Mouse (Mus musculus) hindbrain, embryonic 16.5 days (tissue): ENCODE measurements at regions not wholly inside any gene's neighbourhood (a gene's known extent, or its start where the extent isn't known, plus 50 kb on each side); places are given as distances from the start of the nearest gene placed in this dataset.

Experiments
- ATAC-seq: fragments of 200-750 bp; cut with Nextera tagmentation; 2 replicates; pipeline ENCODE4 v1.8.0; 2017; ENCODE audit warnings: moderate TSS enrichment, moderate library complexity
- H3K27ac ChIP-seq: fragments of 300-500 bp; sonication (generic); 2 replicates; pipeline ENCODE4 v1.5.1; 2014; ENCODE audit warnings: low read depth, mild to moderate bottlenecking, control low read depth, low read length, moderate library complexity
- H3K27me3 ChIP-seq: fragments of 300-500 bp; sonication (generic); replicated peaks from 2 replicates; pipeline ENCODE4 v1.6.1; 2014; ENCODE audit warnings: low read length; ENCODE audit not compliant: control insufficient read depth, insufficient read depth
- H3K36me3 ChIP-seq: fragments of 300-500 bp; sonication (generic); 2 replicates; pipeline ENCODE4 v1.6.1; 2014; ENCODE audit warnings: mild to moderate bottlenecking, low read length, moderate library complexity, mixed read lengths; ENCODE audit not compliant: control insufficient read depth, insufficient read depth
- H3K4me1 ChIP-seq: fragments of 300-500 bp; sonication (generic); 2 replicates; pipeline ENCODE4 v1.6.1; 2014; ENCODE audit warnings: low read depth, low read length; ENCODE audit not compliant: control insufficient read depth, insufficient read depth
- H3K4me2 ChIP-seq: fragments of 300-500 bp; sonication (generic); 2 replicates; pipeline ENCODE4 v1.6.1; 2014; ENCODE audit warnings: mild to moderate bottlenecking, low read length, control low read depth, moderate library complexity
- H3K4me3 ChIP-seq: fragments of 300-500 bp; sonication (generic); 2 replicates; pipeline ENCODE4 v1.5.1; 2014; ENCODE audit warnings: mild to moderate bottlenecking, low read length, control low read depth, moderate library complexity
- H3K9ac ChIP-seq: fragments of 300-500 bp; sonication (generic); 2 replicates; pipeline ENCODE4 v1.6.1; 2014; ENCODE audit warnings: low read depth, mild to moderate bottlenecking, control low read depth, low read length, moderate library complexity
- H3K9me3 ChIP-seq: fragments of 300-500 bp; sonication (generic); 2 replicates; pipeline ENCODE4 v1.6.1; 2014; ENCODE audit warnings: mild to moderate bottlenecking, low read length, moderate library complexity; ENCODE audit not compliant: control insufficient read depth
- WGBS: fragments of 180-500 bp; shearing (Covaris S2); extraction: QIAGEN DNeasy Blood & Tissue Kit; methylation state at CpG from one replicate; pipeline ENCODE4 v1.1.7; 2014; 5-methylcytosine and 5-hydroxymethylcytosine counted together

GRCm38 (mm10) chr13:70193270-70193669 lies 391.1 kb downstream of the Med10 start:
- no peak for ATAC-seq
- no peaks in the 10 kb centered on the region for H3K27me3 ChIP-seq
- H3K27ac ChIP-seq: no peak overlapping the region
- H3K9ac ChIP-seq: no peak overlapping the region
- H3K9me3 ChIP-seq: no peaks in the 10 kb centered on the region
- no peaks in the 10 kb centered on the region for H3K36me3 ChIP-seq
- 83% methylated on average over 9 of the region's 9 CpGs for WGBS
- H3K4me1 ChIP-seq: no peaks in the 10 kb centered on the region; the same call in 1 of the 2 replicates
- no peak overlapping the region for H3K4me2 ChIP-seq
- H3K4me3 ChIP-seq: no peak overlapping the region

GRCm38 (mm10) chr13:70195854-70196253 lies 393.7 kb downstream of the Med10 start:
- H3K27ac ChIP-seq: no peak overlapping the region
- H3K27me3 ChIP-seq: no peaks in the 10 kb centered on the region
- no peaks in the 10 kb centered on the region for H3K9me3 ChIP-seq
- no peaks in the 10 kb centered on the region for H3K36me3 ChIP-seq
- ATAC-seq: no peak
- no peak overlapping the region for H3K4me3 ChIP-seq
- 82% methylated on average over 4 of the region's 4 CpGs for WGBS
- H3K4me2 ChIP-seq: no peak overlapping the region
- no peaks in the 10 kb centered on the region; the same call in 1 of the 2 replicates for H3K4me1 ChIP-seq
- H3K9ac ChIP-seq: no peak overlapping the region

- no peaks in the 10 kb centered on the region for H3K27me3 ChIP-seq
- WGBS: 78% methylated on average over 4 of the region's 4 CpGs
- no peak overlapping the region for H3K9ac ChIP-seq
- no peak overlapping the region for H3K27ac ChIP-seq
- H3K4me3 ChIP-seq: no peak overlapping the region
- H3K4me2 ChIP-seq: no peak overlapping the region
- H3K9me3 ChIP-seq: no peaks in the 10 kb centered on the region
- no peaks in the 10 kb centered on the region for H3K36me3 ChIP-seq
- no peaks in the 10 kb centered on the region for H3K4me1 ChIP-seq
- no peak for ATAC-seq
These were observed 396.4 kb downstream of the Med10 start for GRCm38 (mm10) chr13:70198638-70199037.

GRCm38 (mm10) chr13:70199087-70199486 lies 396.9 kb downstream of the Med10 start:
- peak; percentile 74 for ATAC-seq
- WGBS: 44% methylated on average over 1 of the region's 1 CpGs
- no peak overlapping the region for H3K9ac ChIP-seq
- no peak overlapping the region for H3K4me2 ChIP-seq
- H3K4me1 ChIP-seq: no peaks in the 10 kb centered on the region
- H3K27ac ChIP-seq: no peak overlapping the region
- no peak overlapping the region for H3K4me3 ChIP-seq
- no peaks in the 10 kb centered on the region for H3K36me3 ChIP-seq
- H3K9me3 ChIP-seq: no peaks in the 10 kb centered on the region
- no peaks in the 10 kb centered on the region for H3K27me3 ChIP-seq

- H3K9ac ChIP-seq: no peak overlapping the region
- no peak overlapping the region for H3K4me3 ChIP-seq
- H3K9me3 ChIP-seq: no peaks in the 10 kb centered on the region
- ATAC-seq: no peak
- H3K36me3 ChIP-seq: no peaks in the 10 kb centered on the region
- no peak overlapping the region for H3K27ac ChIP-seq
- H3K4me1 ChIP-seq: peaks cover 5% of the 10 kb centered on the region; the same call in 1 of the 2 replicates
- H3K4me2 ChIP-seq: no peak overlapping the region
- WGBS: 35% methylated on average over 7 of the region's 7 CpGs
- no peaks in the 10 kb centered on the region for H3K27me3 ChIP-seq
These were observed 403.1 kb downstream of the Med10 start for GRCm38 (mm10) chr13:70205334-70205733.

GRCm38 (mm10) chr13:70210158-70210557 lies 408.0 kb downstream of the Med10 start:
- no peak overlapping the region for H3K9ac ChIP-seq
- no peaks in the 10 kb centered on the region for H3K9me3 ChIP-seq
- H3K4me2 ChIP-seq: no peak overlapping the region
- peaks cover 3% of the 10 kb centered on the region; the same call in 1 of the 2 replicates for H3K4me1 ChIP-seq
- no peaks in the 10 kb centered on the region for H3K36me3 ChIP-seq
- no peak overlapping the region for H3K4me3 ChIP-seq
- no peaks in the 10 kb centered on the region for H3K27me3 ChIP-seq
- 45% methylated on average over 3 of the region's 3 CpGs for WGBS
- no peak overlapping the region for H3K27ac ChIP-seq
- ATAC-seq: 0 out of 2 replicates have a peak, but pooled peaks have one; percentile 51

- Histone ChIP-seq H3K4me3 (no peak overlapping the region), H3K27ac (no peak overlapping the region), H3K4me1 (peaks cover 5% of the 10 kb centered on the region), H3K9me3 (no peaks in the 10 kb centered on the region), H3K4me2 (no peak overlapping the region), H3K36me3 (no peaks in the 10 kb centered on the region), H3K9ac (no peak overlapping the region), H3K27me3 (no peaks in the 10 kb centered on the region)
- WGBS: 93% methylated on average over 3 of the region's 3 CpGs
- no peak for ATAC-seq
These were observed 410.8 kb downstream of the Med10 start for GRCm38 (mm10) chr13:70213017-70213416.

- no peaks in the 10 kb centered on the region for H3K27me3 ChIP-seq
- H3K4me2 ChIP-seq: no peak overlapping the region
- no peak overlapping the region for H3K27ac ChIP-seq
- ATAC-seq: no peak
- no peaks in the 10 kb centered on the region for H3K36me3 ChIP-seq
- WGBS: 74% methylated on average over 2 of the region's 2 CpGs
- no peaks in the 10 kb centered on the region for H3K9me3 ChIP-seq
- H3K4me3 ChIP-seq: no peak overlapping the region
- H3K4me1 ChIP-seq: peaks cover 5% of the 10 kb centered on the region
- no peak overlapping the region for H3K9ac ChIP-seq
These were observed 411.4 kb downstream of the Med10 start for GRCm38 (mm10) chr13:70213622-70214021.

- Histone ChIP-seq H3K36me3 (no peaks in the 10 kb centered on the region), H3K9me3 (no peaks in the 10 kb centered on the region), H3K4me2 (no peak overlapping the region), H3K4me3 (no peak overlapping the region), H3K9ac (no peak overlapping the region), H3K27ac (no peak overlapping the region), H3K27me3 (no peaks in the 10 kb centered on the region), H3K4me1 (peaks cover 5% of the 10 kb centered on the region)
- WGBS: 86% methylated on average over 10 of the region's 10 CpGs
- ATAC-seq: no peak
These were observed 411.9 kb downstream of the Med10 start for GRCm38 (mm10) chr13:70214022-70214654.
